Mouse (Mus musculus): Measurements from ENCODE around the gene Inpp5d.

- TF ChIP-seq POLR2A (IDR thresholded peaks at IDR 0.05; ENCODE audit: extremely low read depth, insufficient read depth, low read length) (no peak), CTCF (IDR thresholded peaks at IDR 0.05; ENCODE audit: extremely low read depth, insufficient read depth, low read length) (no peak)
Observed at GRCm38 (mm10) chr1:87580824-87581223, 39.3 kb upstream of the Inpp5d start.
